Mouse (Mus musculus) spleen, adult 2 months (tissue): ENCODE data around the gene Prop1. TPM values are rescaled to one million over a fixed set of nuclear protein-coding genes. Genes with fewer than 3 reads are reported as not detected.

Experiments used
- DNase-seq, 2 experiments: peaks; one replicate each; pipeline versions ENCODE4 v3.0.0 to v3.0.0-alpha.2; 2012 to 2021; ENCODE audit warnings: low spot score in 2 of 2, low read depth in 1 of 2
- H3K27ac ChIP-seq: fragments of 200-500 bp; 2 replicates; pipeline ENCODE4 v1.5.1; 2012; ENCODE audit warnings: low read length, inconsistent platforms; ENCODE audit not compliant: insufficient read depth
- H3K27me3 ChIP-seq: fragments of 200-500 bp; 2 replicates; pipeline ENCODE4 v1.6.1; 2012; ENCODE audit warnings: mild to moderate bottlenecking, moderate library complexity, low read length, inconsistent platforms; ENCODE audit not compliant: control insufficient read depth, insufficient read depth
- H3K36me3 ChIP-seq: fragments of 200-500 bp; 2 replicates; pipeline ENCODE4 v1.6.1; 2012; ENCODE audit warnings: mild to moderate bottlenecking, low read length, inconsistent platforms; ENCODE audit not compliant: control insufficient read depth, insufficient read depth
- H3K4me1 ChIP-seq: fragments of 200-500 bp; 2 replicates; pipeline ENCODE4 v1.6.1; 2011; ENCODE audit warnings: inconsistent platforms; ENCODE audit not compliant: control insufficient read depth, insufficient read depth, insufficient read length
- H3K4me3 ChIP-seq: fragments of 200-500 bp; 2 replicates; pipeline ENCODE4 v1.5.1; 2011; ENCODE audit warnings: mild to moderate bottlenecking, inconsistent platforms; ENCODE audit not compliant: insufficient read depth, insufficient read length; ENCODE audit errors: extremely low read depth
- CTCF ChIP-seq: fragments of 200-500 bp; IDR thresholded peaks from 2 replicates; pipeline ENCODE4 v1.5.1; 2011; ENCODE audit warnings: mild to moderate bottlenecking, inconsistent platforms; ENCODE audit not compliant: insufficient read depth, insufficient read length, insufficient replicate concordance; ENCODE audit errors: extremely low read depth
- POLR2A ChIP-seq: fragments of 200-500 bp; IDR thresholded peaks from 2 replicates; pipeline ENCODE4 v1.6.1; 2011; ENCODE audit warnings: low read depth, low read length, inconsistent platforms
- WGBS: fragments of 180-500 bp; shearing (Covaris S2); methylation state at CpG from one replicate; pipeline ENCODE4 v1.1.7; 2018; 5-methylcytosine and 5-hydroxymethylcytosine counted together
- polyA plus RNA-seq: library from polyadenylated mRNA; depleted of rRNA; stranded (reverse); fragments of >200 nt; gene quantifications from 2 replicates; pipeline ENCODE4 v1.2.3, GENCODE M21; 2012; rRNA removed

Prop1 gene
- not detected in 2 replicates for polyA plus RNA-seq

- Histone ChIP-seq H3K27ac (no peak within 1 kb of the TSS), H3K27me3 (no peaks in the 10 kb centered on the region), H3K4me3 (no peak within 1 kb of the TSS), H3K36me3 (no peaks in the 10 kb centered on the region), H3K4me1 (no peaks in the 10 kb centered on the region)
- 81% methylated on average over 6 of the region's 6 CpGs for WGBS
- TF ChIP-seq POLR2A: no peak
- no peak for TF ChIP-seq CTCF
- no peak for DNase-seq
Measured at GRCm38 (mm10) chr11:50953665-50954064, at the start of gene Prop1. Prop1 (minus strand) TSS chr11:50953765.

DNA sequence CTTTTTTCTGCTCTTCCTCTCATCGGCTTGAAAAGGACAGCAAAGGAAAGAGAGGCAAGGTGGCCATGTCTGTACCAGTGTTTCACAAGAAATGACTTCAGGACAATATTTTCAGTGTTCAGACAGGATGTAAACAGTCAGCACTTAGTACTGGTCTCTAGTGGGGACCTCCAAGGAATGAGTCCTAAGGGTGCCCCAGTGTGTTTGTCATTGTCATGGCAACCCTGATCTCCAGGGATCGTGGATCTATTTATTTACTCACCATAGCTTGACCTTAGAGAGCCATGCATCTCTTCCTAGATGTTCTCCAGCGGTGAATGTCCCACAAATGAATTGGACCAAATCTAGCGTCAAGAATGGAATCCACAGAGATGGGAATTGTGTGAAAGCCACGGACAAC, 49.7 kb upstream of the Prop1 start, which contains the start of gene Olfr51:
Gene Olfr51, plus strand, starts transcription at position 301 of the 400 bp plus-strand sequence.
- Histone ChIP-seq H3K27me3 (no peaks in the 10 kb centered on the region), H3K27ac (no peak within 1 kb of the TSS), H3K4me1 (no peaks in the 10 kb centered on the region), H3K4me3 (no peak within 1 kb of the TSS), H3K36me3 (no peaks in the 10 kb centered on the region)
- TF ChIP-seq POLR2A: no peak
- no peak for TF ChIP-seq CTCF
- WGBS: 80% methylated on average over 5 of the region's 5 CpGs
- no peak for DNase-seq

GRCm38 (mm10) chr11:50981667-50982066, 28.1 kb upstream of the Prop1 start, which contains the start of gene Olfr1377:
Olfr1377 (plus strand) TSS chr11:50981967.
- H3K27ac ChIP-seq: no peak within 1 kb of the TSS
- no peaks in the 10 kb centered on the region for H3K27me3 ChIP-seq
- no peak within 1 kb of the TSS for H3K4me3 ChIP-seq
- no peak for TF ChIP-seq CTCF
- TF ChIP-seq POLR2A: no peak
- no peaks in the 10 kb centered on the region for H3K36me3 ChIP-seq
- DNase-seq: no peak
- WGBS: 77% methylated on average over 5 of the region's 5 CpGs
- no peaks in the 10 kb centered on the region for H3K4me1 ChIP-seq

DNA sequence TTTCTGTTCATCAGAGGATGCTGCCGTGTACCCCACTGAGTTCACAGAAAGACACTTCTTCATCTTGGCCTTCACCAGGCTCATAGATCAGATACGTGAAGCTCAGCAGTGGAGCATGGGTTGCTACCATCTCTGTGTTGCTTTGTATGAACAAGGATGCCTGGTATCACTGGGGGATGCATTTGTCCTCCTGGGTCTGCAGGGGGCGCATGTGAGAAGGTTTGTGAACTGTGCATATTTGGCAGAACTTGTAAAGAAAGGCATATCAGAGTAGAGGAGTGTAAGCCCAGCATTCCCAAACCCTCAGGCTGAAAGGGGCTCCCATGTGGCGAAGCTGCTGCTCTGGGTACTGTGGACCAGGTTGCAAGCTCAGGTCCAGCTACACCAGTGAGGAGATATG, 23.7 kb upstream of the Prop1 start:
- WGBS: 80% methylated on average over 4 of the region's 4 CpGs
- H3K4me3 ChIP-seq: no peak overlapping the region
- no peaks in the 10 kb centered on the region for H3K4me1 ChIP-seq
- H3K27me3 ChIP-seq: no peaks in the 10 kb centered on the region
- no peaks in the 10 kb centered on the region for H3K36me3 ChIP-seq
- no peak overlapping the region for H3K27ac ChIP-seq
- DNase-seq: no peak
- TF ChIP-seq POLR2A (no peak), CTCF (no peak)

DNA sequence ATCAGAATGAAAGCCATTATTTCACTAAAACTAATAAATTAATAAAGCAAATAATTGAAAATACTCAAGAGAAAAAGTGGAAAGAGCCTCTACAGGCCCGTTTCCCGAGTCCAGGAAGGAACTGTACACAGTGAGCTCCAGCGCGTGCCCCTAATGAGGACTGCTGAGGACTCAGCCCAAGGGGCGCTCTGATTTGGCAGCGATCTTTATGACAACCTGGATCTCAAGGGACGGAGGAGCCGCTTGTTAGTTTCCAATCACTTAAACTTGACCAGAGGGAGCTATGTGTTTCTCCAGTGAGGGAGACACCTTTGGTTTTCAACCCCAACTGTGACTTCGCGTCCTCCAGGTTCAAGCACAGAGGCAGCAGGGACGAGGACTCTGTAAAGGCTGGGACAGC, 12.7 kb upstream of the Prop1 start, which contains the start of gene Olfr1378:
Gene Olfr1378, plus strand, starts transcription at position 301 of the 400 bp plus-strand sequence.
- no peak for DNase-seq
- Histone ChIP-seq H3K4me1 (no peaks in the 10 kb centered on the region), H3K4me3 (no peak within 1 kb of the TSS), H3K27ac (no peak within 1 kb of the TSS), H3K27me3 (no peaks in the 10 kb centered on the region), H3K36me3 (no peaks in the 10 kb centered on the region)
- 93% methylated on average over 11 of the region's 11 CpGs for WGBS
- no peak for TF ChIP-seq CTCF

DNA sequence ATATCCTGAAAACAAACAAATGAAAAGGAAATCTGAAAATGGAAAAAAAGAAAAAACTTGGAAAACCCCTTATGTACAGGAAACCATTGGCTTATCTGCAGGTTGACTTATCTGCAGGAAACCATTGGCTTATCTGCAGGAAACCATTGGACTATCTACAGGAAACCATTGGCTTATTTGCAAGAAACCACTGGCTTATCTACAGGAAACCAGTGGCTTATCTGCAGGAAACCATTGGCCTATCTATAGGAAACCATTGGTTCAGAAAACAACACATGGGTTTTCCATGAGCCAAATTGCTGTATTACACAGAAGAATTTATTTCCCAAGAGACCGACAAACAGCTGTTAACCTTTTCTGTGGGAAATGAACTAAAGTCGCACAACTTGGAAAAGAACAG, 11.3 kb upstream of the Prop1 start:
- no peak for TF ChIP-seq CTCF
- TF ChIP-seq POLR2A: no peak
- no peaks in the 10 kb centered on the region for H3K36me3 ChIP-seq
- no peak overlapping the region for H3K27ac ChIP-seq
- no peaks in the 10 kb centered on the region for H3K27me3 ChIP-seq
- no peaks in the 10 kb centered on the region for H3K4me1 ChIP-seq
- no peak for DNase-seq
- H3K4me3 ChIP-seq: no peak overlapping the region
- WGBS: 4% methylated on average over 2 of the region's 2 CpGs

DNA sequence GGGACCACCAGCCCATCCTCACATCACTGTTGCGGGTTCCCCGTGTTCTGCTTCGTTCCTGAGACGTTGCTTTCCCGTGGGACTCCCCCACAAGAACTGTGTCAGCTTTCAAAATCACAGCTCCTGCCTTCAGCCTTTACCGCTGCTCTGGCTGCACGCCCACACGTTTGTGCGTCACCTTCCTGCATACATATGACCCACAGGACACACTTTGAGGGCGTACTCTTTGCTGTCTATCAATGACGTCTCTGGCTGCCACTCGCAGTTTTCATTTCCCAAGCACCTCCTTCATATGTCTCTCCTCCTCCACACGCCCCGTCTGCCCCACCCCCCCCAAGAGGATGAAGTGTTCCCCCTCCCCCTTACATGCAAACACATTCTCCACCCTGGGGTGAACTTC, 1.3 kb downstream of the Prop1 start:
- H3K4me3 ChIP-seq: no peak overlapping the region
- TF ChIP-seq CTCF: no peak
- TF ChIP-seq POLR2A: no peak
- no peaks in the 10 kb centered on the region for H3K4me1 ChIP-seq
- DNase-seq: no peak
- H3K27ac ChIP-seq: no peak overlapping the region
- WGBS: 41% methylated on average over 14 of the region's 14 CpGs
- H3K27me3 ChIP-seq: no peaks in the 10 kb centered on the region
- no peaks in the 10 kb centered on the region for H3K36me3 ChIP-seq
